Mouse (Mus musculus) left cerebral cortex, adult 2 months (tissue): Measurements from ENCODE around the gene Stim2. TPM values are rescaled to one million over a fixed set of nuclear protein-coding genes. Genes with fewer than 3 reads are reported as not detected.

Experiments
- DNase-seq, 2 experiments: peaks; one replicate each; pipeline ENCODE4 v3.0.0; 2021 to 2022; ENCODE audit warnings: low spot score in 2 of 2, mixed read lengths in 1 of 2; ENCODE audit errors: extremely low spot score in 1 of 2
- H3K27ac ChIP-seq: fragments of 200-600 bp; 2 replicates; pipeline ENCODE4 v1.8.1; 2022
- H3K4me3 ChIP-seq: fragments of 200-600 bp; 2 replicates; pipeline ENCODE4 v1.8.1; 2022
- CTCF ChIP-seq: fragments of 200-600 bp; IDR thresholded peaks from 2 replicates; pipeline ENCODE4 v1.8.1; 2022; ENCODE audit warnings: antibody characterized with exemption, mild to moderate bottlenecking, moderate library complexity
- intact Hi-C: fragments of 180-260 bp; cut with DNase I; formaldehyde crosslinking; loops from one replicate; pipeline ENCODE4 v1.15.1; 2025
- total RNA-seq, 2 experiments: library from RNA; stranded (reverse); gene quantifications; 2 replicates each; pipeline ENCODE4 v1.2.3; 2021

The Stim2 gene
- total RNA-seq, 2 experiments from 2014 or later: 75.6 to 92.2 TPM

DNA sequence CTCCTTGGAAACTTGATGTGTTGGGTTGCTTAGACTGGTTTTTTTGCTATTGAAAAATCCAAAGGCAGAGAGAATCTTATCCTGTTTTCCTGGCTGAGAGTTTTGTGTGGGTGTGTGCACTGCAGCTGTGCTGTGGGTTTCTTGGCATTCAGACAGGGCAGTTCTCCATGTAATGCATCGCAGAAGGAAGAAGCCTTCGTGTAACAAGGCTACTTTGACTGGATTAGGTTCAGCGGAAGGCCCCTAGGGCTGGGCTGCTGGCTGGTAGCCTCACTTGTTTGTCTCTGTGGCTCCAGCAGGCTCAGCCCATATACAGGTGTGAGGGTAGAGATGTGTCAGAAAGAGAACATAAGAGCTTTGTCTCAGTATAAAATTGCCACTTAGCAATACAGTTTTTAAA is 102.6 kb downstream of the Stim2 start:
- TF ChIP-seq CTCF: no peak
- H3K4me3 ChIP-seq: no peak overlapping the region
- peak; percentile 54 to 59 for DNase-seq
- peak overlapping the region; percentile 71 for H3K27ac ChIP-seq
- intact Hi-C loops: loop anchor here (2.0 kb wide), 1 partner anchor 102 kb away; the partner anchor contains the start of gene Stim2

DNA sequence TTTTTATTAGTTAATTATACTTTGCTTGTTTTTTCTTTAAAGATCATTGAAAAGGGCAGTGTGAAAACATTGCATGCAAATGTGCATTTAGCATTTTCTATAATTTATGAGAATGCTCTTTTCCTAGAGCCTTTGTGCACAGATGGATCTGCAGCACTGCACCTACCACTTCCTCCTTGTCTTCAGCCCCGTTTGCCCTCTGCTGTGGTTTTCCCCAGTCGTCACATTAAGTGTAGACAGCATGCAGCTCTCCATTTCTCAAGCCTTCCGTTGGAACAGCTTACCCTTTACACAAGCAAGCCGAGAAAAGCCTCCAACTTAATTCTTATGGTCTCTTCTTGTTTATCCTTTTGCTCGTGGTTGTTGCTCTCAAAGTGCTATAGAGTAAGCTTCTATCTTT is 103.0 kb downstream of the Stim2 start:
- no peak for DNase-seq
- no peak for TF ChIP-seq CTCF
- H3K4me3 ChIP-seq: no peak overlapping the region
- intact Hi-C loops: loop anchor here (2.0 kb wide), 1 partner anchor 103 kb away; the partner anchor contains the start of gene Stim2
- peak overlapping the region; percentile 71 for H3K27ac ChIP-seq

DNA sequence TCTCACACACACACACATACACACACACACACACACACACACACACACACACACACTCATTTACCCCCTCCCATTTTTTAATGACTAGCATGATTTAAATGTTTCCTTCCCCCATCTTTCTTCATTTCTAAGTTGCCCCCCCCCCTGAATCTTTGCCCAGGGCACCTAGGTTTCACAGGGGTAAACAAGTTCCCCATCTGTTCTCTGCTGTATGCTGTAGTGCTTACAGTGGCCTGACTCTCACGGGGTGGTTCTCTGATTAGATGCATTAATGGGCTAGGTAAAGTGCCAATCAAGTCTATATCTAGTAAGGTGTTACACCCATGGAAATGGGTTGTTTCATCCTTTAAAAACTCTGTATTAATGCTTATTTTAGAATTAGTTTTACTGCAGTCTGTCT is 103.7 kb downstream of the Stim2 start:
- Histone ChIP-seq H3K27ac (no peak overlapping the region), H3K4me3 (no peak overlapping the region)
- intact Hi-C loops: loop anchor here (2.0 kb wide), 1 partner anchor 103 kb away; the partner anchor contains the start of gene Stim2
- no peak for TF ChIP-seq CTCF
- no peak for DNase-seq

DNA sequence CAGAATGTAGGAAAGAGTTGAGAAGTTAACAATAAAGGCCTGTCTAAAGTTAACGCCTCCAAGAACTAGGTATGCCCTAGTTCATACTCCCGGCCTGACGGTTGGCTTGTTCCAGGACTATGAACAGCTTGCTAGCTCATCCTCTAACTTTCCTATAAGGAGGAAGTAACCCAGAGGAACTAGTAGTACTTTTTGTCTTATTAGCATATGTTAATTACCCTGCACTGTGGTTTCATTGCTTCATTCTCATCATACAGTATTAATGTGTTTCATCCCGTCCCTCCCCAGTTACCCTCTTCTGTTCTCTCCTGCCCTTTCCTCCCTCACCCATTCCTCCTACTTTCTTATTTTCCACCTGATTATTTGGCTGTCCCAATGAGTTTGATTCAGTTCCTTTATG is 108.4 kb downstream of the Stim2 start:
- no peak for TF ChIP-seq CTCF

DNA sequence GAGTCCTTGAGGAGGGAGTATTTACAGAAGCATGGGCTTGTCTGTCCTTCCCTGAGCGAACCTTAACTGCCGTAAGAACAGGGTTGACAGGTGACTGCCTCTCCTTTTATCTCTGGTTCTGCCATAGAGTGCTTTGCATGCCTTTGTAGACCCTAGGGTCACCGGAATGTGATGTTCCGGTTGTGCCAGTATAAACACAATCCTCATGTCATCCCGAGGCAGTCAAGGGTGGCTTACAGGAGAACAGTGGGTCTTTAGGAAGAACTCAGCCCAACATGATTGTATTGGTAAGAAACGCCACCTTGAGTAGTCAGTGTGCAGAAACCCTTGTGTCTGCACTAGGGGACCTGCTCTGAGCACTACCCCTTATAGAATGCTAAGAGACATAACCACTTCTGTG is 108.8 kb downstream of the Stim2 start:
- TF ChIP-seq CTCF: no peak
- no peak for DNase-seq
- Histone ChIP-seq H3K27ac (no peak overlapping the region), H3K4me3 (no peak overlapping the region)
- intact Hi-C loops: no loop called here

More for the DNA sequence above, 108.4 kb downstream of the Stim2 start:
- intact Hi-C loops: no loop called here
- Histone ChIP-seq H3K4me3 (no peak overlapping the region), H3K27ac (no peak overlapping the region)
- no peak for DNase-seq

DNA sequence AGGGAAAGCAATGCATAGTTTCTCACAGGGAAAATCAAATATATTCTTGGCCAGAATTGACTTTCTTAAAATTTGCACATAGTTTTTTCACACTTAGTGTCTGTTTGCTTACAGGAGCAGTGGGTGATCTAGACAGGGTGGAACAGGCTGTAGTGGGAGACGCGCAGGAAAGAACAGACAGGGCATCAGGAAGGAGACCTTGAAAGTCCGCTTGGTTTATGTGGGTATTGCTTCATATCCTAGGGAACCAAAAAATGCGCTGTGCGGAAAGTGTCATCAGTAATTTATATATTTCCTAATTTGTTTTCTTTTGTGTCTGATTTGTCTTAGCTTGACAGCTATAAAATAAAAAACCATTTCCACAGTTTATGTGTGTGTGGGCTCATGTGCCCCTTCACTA is 110.8 kb downstream of the Stim2 start:
- DNase-seq: no peak
- no peak for TF ChIP-seq CTCF
- no peak overlapping the region for H3K4me3 ChIP-seq
- intact Hi-C loops: no loop called here
- H3K27ac ChIP-seq: no peak overlapping the region

DNA sequence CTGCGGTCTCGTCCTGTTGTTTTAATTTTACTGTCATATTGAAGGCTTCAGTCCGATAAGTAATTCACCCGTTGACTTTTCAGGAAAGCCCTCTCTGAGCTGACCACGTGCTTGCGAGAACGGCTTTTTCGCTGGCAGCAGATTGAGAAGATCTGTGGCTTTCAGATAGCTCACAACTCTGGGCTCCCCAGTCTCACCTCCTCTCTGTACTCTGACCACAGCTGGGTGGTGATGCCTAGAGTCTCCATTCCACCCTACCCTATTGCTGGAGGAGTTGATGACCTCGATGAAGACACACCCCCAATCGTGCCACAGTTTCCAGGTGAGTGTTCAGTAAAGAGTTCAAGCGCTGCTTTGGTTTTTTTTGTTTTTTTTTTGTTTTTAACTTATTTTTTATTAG is 112.5 kb downstream of the Stim2 start:
- H3K4me3 ChIP-seq: no peak overlapping the region
- TF ChIP-seq CTCF: no peak
- intact Hi-C loops: loop anchor here (5.0 to 10.0 kb wide), 3 partner anchors 426 to 756 kb away; no protein-coding TSS in a partner anchor
- DNase-seq: no peak
- no peak overlapping the region for H3K27ac ChIP-seq

DNA sequence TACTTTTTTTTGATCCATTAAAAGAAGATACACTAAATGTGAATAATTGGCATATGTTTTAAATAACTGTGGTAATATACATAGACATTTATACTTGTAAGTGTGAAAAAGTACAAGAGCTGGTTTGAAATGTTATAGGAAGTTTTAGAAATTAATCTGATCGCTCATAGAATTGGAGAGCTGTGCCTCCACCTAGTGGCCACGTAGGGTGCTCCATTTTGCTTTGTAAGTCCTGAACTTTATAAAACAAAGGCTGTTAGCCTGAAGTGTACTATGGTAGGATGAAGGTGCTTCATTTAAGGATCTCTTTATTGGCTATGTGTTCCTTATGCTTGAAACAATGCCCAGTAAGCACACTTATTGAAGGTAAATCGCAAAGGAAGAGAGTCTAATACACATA is 115.0 kb downstream of the Stim2 start:
- peak; percentile 67 to 68 for DNase-seq
- Histone ChIP-seq H3K27ac (no peak overlapping the region), H3K4me3 (no peak overlapping the region)
- TF ChIP-seq CTCF: peak; percentile 93
- intact Hi-C loops: loop anchor here (1.0 to 10.0 kb wide), 4 partner anchors 241 to 758 kb away; no protein-coding TSS in a partner anchor

DNA sequence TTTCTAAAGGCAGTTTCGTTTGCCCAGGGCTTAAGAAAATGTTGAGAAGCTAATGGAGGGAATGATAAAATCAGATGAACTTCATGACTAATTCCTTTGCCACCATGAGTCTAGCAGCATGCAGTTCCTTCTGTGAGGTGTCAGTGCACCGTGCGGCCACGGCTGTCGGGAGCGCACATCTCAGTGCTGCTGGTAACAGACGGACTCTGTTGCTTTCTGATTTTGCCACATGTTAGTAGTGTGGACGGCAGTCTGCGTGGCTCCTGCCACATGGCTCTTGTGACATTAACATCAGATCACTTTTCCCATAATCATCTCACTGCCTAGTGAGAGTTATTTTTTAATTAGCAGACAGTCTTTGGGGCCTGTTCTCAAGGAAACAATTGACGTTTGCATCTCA is 118.2 kb downstream of the Stim2 start:
- H3K4me3 ChIP-seq: no peak overlapping the region
- intact Hi-C loops: loop anchor here (10.0 kb wide), 2 partner anchors 432 to 762 kb away; no protein-coding TSS in a partner anchor
- no peak for TF ChIP-seq CTCF
- DNase-seq: no peak
- H3K27ac ChIP-seq: no peak overlapping the region

DNA sequence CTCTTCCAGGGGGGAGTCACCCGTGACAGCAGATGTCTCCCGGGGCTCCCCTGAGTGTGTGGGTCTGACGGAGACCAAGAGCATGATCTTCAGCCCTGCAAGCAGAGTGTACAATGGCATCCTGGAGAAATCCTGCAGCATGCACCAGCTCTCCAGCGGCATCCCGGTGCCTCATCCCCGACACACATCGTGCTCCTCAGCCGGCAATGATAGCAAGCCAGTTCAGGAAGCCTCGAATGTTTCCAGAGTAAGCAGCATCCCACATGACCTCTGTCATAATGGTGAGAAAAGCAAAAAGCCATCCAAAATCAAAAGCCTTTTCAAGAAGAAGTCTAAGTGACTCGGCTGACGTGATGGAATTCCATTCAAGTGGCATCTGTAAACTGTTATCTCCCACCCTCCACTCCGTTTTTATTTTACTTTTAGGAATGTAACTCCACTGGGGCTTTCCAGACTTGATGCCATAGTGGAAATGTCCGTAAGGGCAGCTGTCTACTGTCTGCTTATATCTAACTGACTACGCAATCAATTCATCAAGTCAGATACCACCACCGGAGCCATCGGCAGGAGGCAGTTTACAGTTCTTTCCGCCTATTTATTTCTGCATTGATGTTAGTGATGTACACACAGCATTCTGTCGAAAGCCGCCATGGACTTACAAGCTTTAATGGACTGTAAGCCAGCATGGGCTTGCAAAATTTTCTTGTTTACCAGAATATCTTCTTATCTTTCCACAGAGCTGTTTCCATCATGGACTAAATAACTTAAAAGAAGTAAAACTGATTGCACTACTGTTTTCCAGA is 120.3 kb downstream of the Stim2 start:
- Histone ChIP-seq H3K4me3 (no peak overlapping the region), H3K27ac (no peak overlapping the region)
- no peak for DNase-seq
- intact Hi-C loops: loop anchor here (10.0 kb wide), 2 partner anchors 434 to 764 kb away; no protein-coding TSS in a partner anchor
- TF ChIP-seq CTCF: no peak

DNA sequence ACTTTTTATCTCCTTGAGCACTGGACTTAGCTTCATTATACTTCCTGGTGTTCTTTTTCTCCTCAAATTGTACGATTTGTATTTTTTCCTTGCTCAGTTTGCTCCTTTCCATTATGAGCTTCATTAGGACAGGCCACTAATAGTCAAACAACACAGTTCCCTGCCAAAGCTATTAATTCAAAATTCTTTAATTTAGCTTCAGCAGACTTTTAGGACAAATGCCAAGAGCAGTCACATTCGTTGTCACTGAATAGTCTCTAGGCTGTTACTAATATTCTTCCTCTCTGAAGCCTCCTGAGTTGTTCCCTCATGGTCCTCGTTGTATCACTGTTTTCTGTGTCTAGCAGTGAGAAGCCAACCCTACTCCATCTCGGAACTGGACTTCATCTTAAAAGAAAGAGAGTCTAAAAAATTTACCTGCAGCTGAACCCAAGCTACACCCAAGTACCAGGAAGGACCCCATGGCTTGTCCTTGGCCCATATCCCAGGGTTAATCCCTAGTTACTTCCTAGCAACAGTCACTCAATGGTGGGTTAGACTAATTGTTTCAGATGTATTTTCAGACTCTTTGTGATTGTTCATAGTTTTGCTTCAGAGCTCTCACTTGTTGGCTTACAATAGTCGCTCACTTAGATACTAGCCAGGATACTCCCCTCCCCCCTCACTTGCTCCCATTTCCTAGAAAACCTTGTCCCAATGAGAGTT is 149.9 kb downstream of the Stim2 start:
- Histone ChIP-seq H3K27ac (no peak overlapping the region), H3K4me3 (no peak overlapping the region)
- no peak for DNase-seq
- intact Hi-C loops: loop anchor here (1.0 kb wide), 1 partner anchor 16 kb away; no protein-coding TSS in a partner anchor
- TF ChIP-seq CTCF: no peak
